Mouse (Mus musculus): ENCODE measurements at regions not wholly inside any gene's neighbourhood (a gene's known extent, or its start where the extent isn't known, plus 50 kb on each side); places are given as distances from the start of the nearest gene placed in this dataset.

- TF ChIP-seq CTCF (IDR thresholded peaks at IDR 0.05; ENCODE audit: low read depth, low read length) (no peak), POLR2A (IDR thresholded peaks at IDR 0.05; ENCODE audit: insufficient read depth, low read length) (no peak), EP300 (IDR thresholded peaks at IDR 0.05; ENCODE audit: insufficient read depth, low read depth, low read length) (no peak)
Observed at GRCm38 (mm10) chr16:78240152-78240551, 61.1 kb upstream of the Cxadr start.

Measured in ES-Bruce4 (cell line).